Mouse (Mus musculus): Measurements from ENCODE around the gene Btbd35f9.
"Not testable (repeated sequence)": the region's sequence is repeated elsewhere in the genome, so short reads cannot be mapped to it uniquely, and the experiment has no call there.

Btbd35f9 gene

GRCm38 (mm10) chrX:34161399-34161798 lies at the start of gene Btbd35f9:
TSS of gene Btbd35f9 (minus strand) at chrX:34161499.
- not testable (repeated sequence) for DNase-seq

All from right cerebral cortex, adult 18-20 months (tissue).